Mouse (Mus musculus) lung, adult 2 months (tissue): ENCODE data around the gene P2ry12. TPM values are rescaled to one million over a fixed set of nuclear protein-coding genes. Genes with fewer than 3 reads are reported as not detected.
A peak's percentile ranks its signal among the peaks of the same experiment; 100 is the strongest.

Experiments used
- DNase-seq: peaks from one replicate; pipeline ENCODE4 v3.0.0; 2022
- H3K4me1 ChIP-seq: fragments of 200-500 bp; 2 replicates; pipeline ENCODE4 v1.6.1; 2011; ENCODE audit warnings: low read length; ENCODE audit not compliant: control insufficient read depth, insufficient read depth
- H3K4me3 ChIP-seq: fragments of 200-500 bp; replicated peaks from 2 replicates; pipeline ENCODE3; 2011; ENCODE audit warnings: low read depth, mild to moderate bottlenecking, control low read depth, low read length; ENCODE audit errors: extremely low read depth
- CTCF ChIP-seq: fragments of 200-500 bp; IDR thresholded peaks from 2 replicates; pipeline ENCODE4 v1.5.1; 2011; ENCODE audit warnings: mild to moderate bottlenecking, low read length, control low read depth; ENCODE audit not compliant: insufficient read depth
- POLR2A ChIP-seq: fragments of 200-500 bp; IDR thresholded peaks from 2 replicates; pipeline ENCODE4 v1.6.1; 2011; ENCODE audit warnings: low read depth, mild to moderate bottlenecking, control low read depth, low read length, borderline replicate concordance; ENCODE audit errors: extremely low read depth
- WGBS: fragments of 180-500 bp; shearing (Covaris S2); methylation state at CpG from one replicate; pipeline ENCODE4 v1.1.7; 2018; 5-methylcytosine and 5-hydroxymethylcytosine counted together
- polyA plus RNA-seq: library from polyadenylated mRNA; depleted of rRNA; stranded (reverse); fragments of >200 nt; gene quantifications from 2 replicates; pipeline ENCODE4 v1.2.3, GENCODE M21; 2012

Gene P2ry12
- polyA plus RNA-seq, 1 experiment: 4.6 TPM

GRCm38 (mm10) chr3:59212404-59212803, 50.3 kb downstream of the P2ry12 start:
- no peak for DNase-seq
- Histone ChIP-seq H3K4me1 (0 out of 2 replicates have a peak, but pooled peaks cover 2% of the 10 kb centered on the region), H3K4me3 (no peak overlapping the region)
- TF ChIP-seq POLR2A: no peak
- no peak for TF ChIP-seq CTCF

- TF ChIP-seq POLR2A (no peak), CTCF (no peak)
- no peak overlapping the region for H3K4me3 ChIP-seq
- WGBS: 75% methylated on average over 8 of the region's 8 CpGs
- DNase-seq: no peak
- 0 out of 2 replicates have a peak, but pooled peaks cover 2% of the 10 kb centered on the region for H3K4me1 ChIP-seq
Observed at GRCm38 (mm10) chr3:59211784-59212183, 50.9 kb downstream of the P2ry12 start.

DNA sequence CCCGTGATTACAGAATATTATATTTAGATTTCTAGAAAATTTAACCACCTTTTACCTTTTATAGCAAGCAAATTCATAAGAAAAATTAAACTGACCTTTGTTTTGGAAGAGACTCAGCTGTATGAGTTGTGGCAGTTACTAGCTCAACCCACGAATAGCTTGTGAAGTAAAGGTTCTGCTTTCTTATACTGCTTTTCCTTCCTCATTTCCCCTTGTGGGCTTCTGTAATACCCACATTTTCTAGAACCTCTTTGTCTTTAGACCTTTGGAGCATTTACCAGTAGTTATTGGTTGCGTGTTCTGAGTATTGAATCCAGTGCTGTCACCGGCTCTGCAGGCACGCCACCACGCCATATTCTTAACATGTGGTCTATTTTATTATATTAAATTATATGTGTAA, 51.9 kb downstream of the P2ry12 start, which contains the start of gene P2ry13:
TSS of gene P2ry13 (minus strand) at position 156 of the 400 bp plus-strand sequence.
- peak within 1 kb of the TSS; percentile 26 for H3K4me3 ChIP-seq
- TF ChIP-seq POLR2A (no peak), CTCF (no peak)

GRCm38 (mm10) chr3:59210089-59210488, 52.6 kb downstream of the P2ry12 start:
- 38% methylated on average over 8 of the region's 8 CpGs for WGBS
- no peak for DNase-seq
- peak overlapping the region; percentile 26 for H3K4me3 ChIP-seq
- H3K4me1 ChIP-seq: peaks cover 5% of the 10 kb centered on the region; the same call in 1 of the 2 replicates
- TF ChIP-seq CTCF (no peak), POLR2A (no peak)

More for the DNA sequence above, 51.9 kb downstream of the P2ry12 start, which contains the start of gene P2ry13:
- 85% methylated on average over 6 of the region's 6 CpGs for WGBS
- 0 out of 2 replicates have a peak, but pooled peaks cover 2% of the 10 kb centered on the region for H3K4me1 ChIP-seq
- no peak for DNase-seq

- peaks cover 5% of the 10 kb centered on the region; the same call in 1 of the 2 replicates for H3K4me1 ChIP-seq
- no peak overlapping the region for H3K4me3 ChIP-seq
- TF ChIP-seq POLR2A (no peak), CTCF (peak; percentile 47; the same call in 1 of the 2 replicates)
- no peak for DNase-seq
- WGBS: 65% methylated on average over 4 of the region's 4 CpGs
Observed at GRCm38 (mm10) chr3:59208650-59209548, 53.8 kb downstream of the P2ry12 start.

GRCm38 (mm10) chr3:59205941-59206340, 56.7 kb downstream of the P2ry12 start:
- TF ChIP-seq POLR2A (no peak), CTCF (no peak)
- WGBS: 48% methylated on average over 4 of the region's 4 CpGs
- Histone ChIP-seq H3K4me3 (no peak overlapping the region), H3K4me1 (peaks cover 3% of the 10 kb centered on the region; the same call in 1 of the 2 replicates)
- no peak for DNase-seq

DNA sequence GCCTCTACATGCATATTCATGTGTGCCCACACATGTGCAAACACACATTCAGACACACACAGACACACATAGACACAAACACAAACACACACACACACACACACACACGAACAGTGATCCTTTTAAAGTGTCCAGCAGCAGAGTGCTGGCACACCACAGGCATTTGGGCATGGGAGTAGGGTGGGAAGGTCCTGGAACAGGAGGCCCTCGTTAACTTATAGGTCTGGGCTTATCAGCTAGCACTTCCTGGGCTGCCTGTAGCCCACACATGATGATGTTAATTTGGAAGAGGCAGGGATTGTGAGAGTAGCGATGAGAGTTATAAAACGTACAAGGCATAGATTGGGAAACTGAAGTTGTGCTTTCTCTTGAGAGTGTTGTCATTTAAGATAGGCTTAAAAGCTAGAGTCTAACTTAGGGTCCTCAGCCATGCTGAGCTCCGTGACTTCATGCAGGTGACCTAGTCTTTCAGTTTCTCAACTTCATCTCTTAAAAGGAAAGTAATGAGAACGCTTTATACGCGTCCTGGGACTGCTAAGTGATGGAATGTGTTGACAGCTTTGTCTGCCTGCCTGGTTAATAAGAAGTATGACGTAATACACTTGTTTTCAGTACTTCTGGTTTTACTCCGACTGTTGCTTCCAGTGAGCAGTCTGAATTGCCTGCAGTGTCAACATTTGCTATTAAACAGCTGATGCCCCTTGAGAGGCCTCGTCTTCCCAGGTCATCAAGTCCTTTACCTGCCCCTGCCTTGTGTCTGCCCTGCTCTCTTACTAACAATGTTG, 57.8 kb downstream of the P2ry12 start:
- no peak for TF ChIP-seq POLR2A
- TF ChIP-seq CTCF: no peak
- Histone ChIP-seq H3K4me1 (peaks cover 3% of the 10 kb centered on the region; the same call in 1 of the 2 replicates), H3K4me3 (no peak overlapping the region)
- 50% methylated on average over 11 of the region's 11 CpGs for WGBS
- no peak for DNase-seq

GRCm38 (mm10) chr3:59203802-59204520, 58.7 kb downstream of the P2ry12 start:
- TF ChIP-seq CTCF (no peak), POLR2A (no peak)
- peak; percentile 22 for DNase-seq
- Histone ChIP-seq H3K4me3 (no peak overlapping the region), H3K4me1 (peaks cover 3% of the 10 kb centered on the region; the same call in 1 of the 2 replicates)
- 62% methylated on average over 8 of the region's 8 CpGs for WGBS

DNA sequence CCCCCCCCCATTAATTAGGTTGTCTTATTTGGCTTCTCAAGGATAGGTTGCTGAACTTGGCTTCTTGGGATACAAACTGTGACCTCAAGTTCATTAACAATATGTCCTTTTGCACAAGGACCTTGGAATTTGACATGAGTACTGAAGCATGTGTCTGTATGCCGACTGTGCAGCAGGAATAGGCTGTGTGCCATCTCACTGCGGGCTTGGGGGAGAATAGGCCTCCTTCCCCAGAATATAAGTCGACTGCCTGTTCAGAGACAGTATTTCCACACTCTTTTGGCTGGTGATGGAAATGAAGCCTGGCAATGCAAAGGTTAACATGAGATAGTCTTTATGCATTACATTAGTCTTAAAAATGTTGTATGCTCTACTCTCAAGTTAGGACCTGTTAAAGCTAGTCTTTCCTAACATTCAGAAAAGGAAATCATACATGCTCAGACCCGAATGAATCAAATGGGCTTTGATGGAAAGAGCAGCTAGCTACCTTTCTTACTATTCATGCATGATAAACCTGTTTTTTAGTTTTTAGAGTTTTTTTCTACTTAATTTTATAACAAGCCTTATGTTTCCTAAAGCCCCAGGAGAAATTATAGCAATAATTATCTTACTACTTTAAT, 65.2 kb downstream of the P2ry12 start:
- TF ChIP-seq POLR2A: no peak
- no peak for TF ChIP-seq CTCF
- Histone ChIP-seq H3K4me3 (no peak overlapping the region), H3K4me1 (no peaks in the 10 kb centered on the region)
- no peak for DNase-seq
- WGBS: 59% methylated on average over 4 of the region's 4 CpGs
